Mouse (Mus musculus) right cerebral cortex, postnatal 14 days (tissue): ENCODE measurements at regions not wholly inside any gene's neighbourhood (a gene's known extent, or its start where the extent isn't known, plus 50 kb on each side); places are given as distances from the start of the nearest gene placed in this dataset.

ENCODE experiments used
- DNase-seq: peaks from one replicate; pipeline ENCODE4 v3.0.0; 2022

- DNase-seq: no peak
These were observed 305.8 kb downstream of the Isl1 start for GRCm38 (mm10) chr13:116003733-116004132.

GRCm38 (mm10) chr13:116002391-116002899 lies 307.0 kb downstream of the Isl1 start:
- peak; percentile 64 for DNase-seq

GRCm38 (mm10) chr13:115990591-115990990 lies 318.9 kb downstream of the Isl1 start:
- no peak for DNase-seq

- DNase-seq: no peak
These were observed 320.4 kb downstream of the Isl1 start for GRCm38 (mm10) chr13:115989091-115989490.

- no peak for DNase-seq
These were observed 323.2 kb downstream of the Isl1 start for GRCm38 (mm10) chr13:115986282-115986681.

- DNase-seq: no peak
These were observed 323.8 kb downstream of the Isl1 start for GRCm38 (mm10) chr13:115985715-115986114.

GRCm38 (mm10) chr13:115977890-115978203 lies 331.6 kb downstream of the Isl1 start:
- no peak for DNase-seq

GRCm38 (mm10) chr13:115977118-115977889 lies 332.2 kb downstream of the Isl1 start:
- no peak for DNase-seq
